Mouse (Mus musculus): Measurements from ENCODE around the gene Ccdc136. TPM values are rescaled to one million over a fixed set of nuclear protein-coding genes. Genes with fewer than 3 reads are reported as not detected.

Gene Ccdc136
- total and polyA plus RNA-seq, 2 experiments from 2014 or later: 62.0 to 79.4 TPM

- no peak overlapping the region for H3K27ac ChIP-seq
- TF ChIP-seq CTCF (IDR thresholded peaks at IDR 0.05; ENCODE audit: low read depth): no peak
- no peak overlapping the region for H3K9ac ChIP-seq (replicated peaks; ENCODE audit: low read length)
- no peaks in the 10 kb centered on the region for H3K27me3 ChIP-seq (ENCODE audit: insufficient read depth, low read length)
- H3K36me3 ChIP-seq (ENCODE audit: insufficient read depth, low read length): peaks cover 27% of the 10 kb centered on the region
- DNase-seq (ENCODE audit: low spot score) (peak; percentile 22), ATAC-seq (no peak)
- H3K4me1 ChIP-seq (ENCODE audit: insufficient read depth, low read length): no peaks in the 10 kb centered on the region
- no peak overlapping the region for H3K4me3 ChIP-seq (ENCODE audit: low read length)
- no peak overlapping the region for H3K4me2 ChIP-seq (ENCODE audit: low read depth, low read length)
- WGBS: 58% methylated on average over 6 of the region's 6 CpGs
- no peaks in the 10 kb centered on the region for H3K9me3 ChIP-seq (ENCODE audit: low read length)
These were observed 10.3 kb downstream of the Ccdc136 start for GRCm38 (mm10) chr6:29406412-29406811.

GRCm38 (mm10) chr6:29415446-29415845 is 19.3 kb downstream of the Ccdc136 start:
- Histone ChIP-seq H3K4me3 (ENCODE audit: low read length) (no peak overlapping the region), H3K9ac (replicated peaks; ENCODE audit: low read length) (no peak overlapping the region), H3K27ac (no peak overlapping the region), H3K4me2 (ENCODE audit: low read depth, low read length) (no peak overlapping the region), H3K4me1 (ENCODE audit: insufficient read depth, low read length) (no peaks in the 10 kb centered on the region), H3K27me3 (ENCODE audit: insufficient read depth, low read length) (no peaks in the 10 kb centered on the region), H3K36me3 (ENCODE audit: insufficient read depth, low read length) (peaks cover 51% of the 10 kb centered on the region), H3K9me3 (ENCODE audit: low read length) (no peaks in the 10 kb centered on the region)
- DNase-seq (ENCODE audit: low spot score) (no peak), ATAC-seq (no peak)
- WGBS: 88% methylated on average over 9 of the region's 9 CpGs
- TF ChIP-seq CTCF (IDR thresholded peaks at IDR 0.05; ENCODE audit: low read depth): no peak

GRCm38 (mm10) chr6:29420596-29420995 is 24.5 kb downstream of the Ccdc136 start:
- Histone ChIP-seq H3K9ac (replicated peaks; ENCODE audit: low read length) (no peak overlapping the region), H3K36me3 (ENCODE audit: insufficient read depth, low read length) (peaks cover 19% of the 10 kb centered on the region), H3K4me1 (ENCODE audit: insufficient read depth, low read length) (no peaks in the 10 kb centered on the region), H3K4me3 (ENCODE audit: low read length) (no peak overlapping the region), H3K27me3 (ENCODE audit: insufficient read depth, low read length) (no peaks in the 10 kb centered on the region), H3K4me2 (ENCODE audit: low read depth, low read length) (no peak overlapping the region), H3K9me3 (ENCODE audit: low read length) (no peaks in the 10 kb centered on the region), H3K27ac (no peak overlapping the region)
- WGBS: 95% methylated on average over 2 of the region's 2 CpGs
- ATAC-seq (no peak), DNase-seq (ENCODE audit: low spot score) (no peak)
- TF ChIP-seq CTCF (IDR thresholded peaks at IDR 0.05; ENCODE audit: low read depth): no peak

GRCm38 (mm10) chr6:29425118-29425517 is 29.0 kb downstream of the Ccdc136 start:
- WGBS: 73% methylated on average over 8 of the region's 8 CpGs
- no peak overlapping the region for H3K27ac ChIP-seq
- H3K27me3 ChIP-seq (ENCODE audit: insufficient read depth, low read length): no peaks in the 10 kb centered on the region
- H3K36me3 ChIP-seq (ENCODE audit: insufficient read depth, low read length): no peaks in the 10 kb centered on the region
- TF ChIP-seq CTCF (IDR thresholded peaks at IDR 0.05; ENCODE audit: low read depth): no peak
- H3K9me3 ChIP-seq (ENCODE audit: low read length): no peaks in the 10 kb centered on the region
- H3K9ac ChIP-seq (replicated peaks; ENCODE audit: low read length): no peak overlapping the region
- no peaks in the 10 kb centered on the region for H3K4me1 ChIP-seq (ENCODE audit: insufficient read depth, low read length)
- no peak overlapping the region for H3K4me2 ChIP-seq (ENCODE audit: low read depth, low read length)
- no peak overlapping the region for H3K4me3 ChIP-seq (ENCODE audit: low read length)
- DNase-seq (ENCODE audit: low spot score): no peak
- ATAC-seq: no peak

- Histone ChIP-seq H3K4me3 (ENCODE audit: low read length) (no peak overlapping the region), H3K4me1 (ENCODE audit: insufficient read depth, low read length) (no peaks in the 10 kb centered on the region), H3K27ac (no peak overlapping the region), H3K9ac (replicated peaks; ENCODE audit: low read length) (no peak overlapping the region), H3K4me2 (ENCODE audit: low read depth, low read length) (no peak overlapping the region), H3K9me3 (ENCODE audit: low read length) (no peaks in the 10 kb centered on the region), H3K36me3 (ENCODE audit: insufficient read depth, low read length) (no peaks in the 10 kb centered on the region), H3K27me3 (ENCODE audit: insufficient read depth, low read length) (no peaks in the 10 kb centered on the region)
- no peak for DNase-seq (ENCODE audit: low spot score)
- no peak for TF ChIP-seq CTCF (IDR thresholded peaks at IDR 0.05; ENCODE audit: low read depth)
- 85% methylated on average over 6 of the region's 6 CpGs for WGBS
- no peak for ATAC-seq
These were observed 30.2 kb downstream of the Ccdc136 start for GRCm38 (mm10) chr6:29426331-29426730.

- no peak for TF ChIP-seq CTCF (IDR thresholded peaks at IDR 0.05; ENCODE audit: low read depth)
- Histone ChIP-seq H3K36me3 (ENCODE audit: insufficient read depth, low read length) (no peaks in the 10 kb centered on the region), H3K4me3 (ENCODE audit: low read length) (no peak overlapping the region), H3K9ac (replicated peaks; ENCODE audit: low read length) (no peak overlapping the region), H3K9me3 (ENCODE audit: low read length) (no peaks in the 10 kb centered on the region), H3K4me2 (ENCODE audit: low read depth, low read length) (no peak overlapping the region), H3K4me1 (ENCODE audit: insufficient read depth, low read length) (0 out of 2 replicates have a peak, but pooled peaks cover 5% of the 10 kb centered on the region), H3K27me3 (ENCODE audit: insufficient read depth, low read length) (peaks cover 4% of the 10 kb centered on the region), H3K27ac (no peak overlapping the region)
- no peak for DNase-seq (ENCODE audit: low spot score)
- no peak for ATAC-seq
- 54% methylated on average over 4 of the region's 4 CpGs for whole genome bisulfite sequencing
These were observed 32.1 kb downstream of the Ccdc136 start for GRCm38 (mm10) chr6:29428171-29428570.

- Histone ChIP-seq H3K4me1 (ENCODE audit: insufficient read depth, low read length) (0 out of 2 replicates have a peak, but pooled peaks cover 7% of the 10 kb centered on the region), H3K4me2 (ENCODE audit: low read depth, low read length) (no peak overlapping the region), H3K9me3 (ENCODE audit: low read length) (no peaks in the 10 kb centered on the region), H3K27me3 (ENCODE audit: insufficient read depth, low read length) (peaks cover 13% of the 10 kb centered on the region), H3K36me3 (ENCODE audit: insufficient read depth, low read length) (no peaks in the 10 kb centered on the region), H3K27ac (no peak overlapping the region), H3K9ac (replicated peaks; ENCODE audit: low read length) (no peak overlapping the region), H3K4me3 (ENCODE audit: low read length) (no peak overlapping the region)
- TF ChIP-seq CTCF (IDR thresholded peaks at IDR 0.05; ENCODE audit: low read depth): 0 out of 2 replicates have a peak, but pooled peaks have one; percentile 10
- DNase-seq (ENCODE audit: low spot score): no peak
- no peak for ATAC-seq
- WGBS: 52% methylated on average over 15 of the region's 15 CpGs
These were observed 34.7 kb downstream of the Ccdc136 start for GRCm38 (mm10) chr6:29430681-29431420.
